Mouse (Mus musculus): ENCODE data around the gene Itih1.

Itih1 gene

GRCm38 (mm10) chr14:30903036-30903435, 40.1 kb downstream of the Itih1 start:
- no peak for DNase-seq

- DNase-seq: no peak
Observed at GRCm38 (mm10) chr14:30902628-30903027, 40.5 kb downstream of the Itih1 start.

- no peak for DNase-seq
Observed at GRCm38 (mm10) chr14:30899972-30900371, 43.1 kb downstream of the Itih1 start.

GRCm38 (mm10) chr14:30888271-30888732, 54.8 kb downstream of the Itih1 start:
- peak; percentile 84 for DNase-seq

GRCm38 (mm10) chr14:30886204-30886603, 56.9 kb downstream of the Itih1 start, which contains the start of gene Itih4:
TSS of gene Itih4 (plus strand) at chr14:30886476.
- DNase-seq: no peak

- DNase-seq: no peak
Observed at GRCm38 (mm10) chr14:30885298-30885697, 57.8 kb downstream of the Itih1 start.

- no peak for DNase-seq
Observed at GRCm38 (mm10) chr14:30881718-30882108, 61.4 kb downstream of the Itih1 start.

GRCm38 (mm10) chr14:30880811-30881717, 62.0 kb downstream of the Itih1 start:
- DNase-seq: peak; percentile 84

- DNase-seq: no peak
Observed at GRCm38 (mm10) chr14:30880251-30880650, 62.8 kb downstream of the Itih1 start.

GRCm38 (mm10) chr14:30879794-30880193, 63.3 kb downstream of the Itih1 start:
- no peak for DNase-seq

Measured in lung, postnatal 14 days (tissue).